Mouse (Mus musculus): ENCODE results near the gene Nr1h2. TPM values are rescaled to one million over a fixed set of nuclear protein-coding genes. Genes with fewer than 3 reads are reported as not detected.

Gene Nr1h2
- polyA plus RNA-seq, 1 experiment from 2014 or later = 48.5 TPM

GRCm38 (mm10) chr7:44589149-44589548 is 35.4 kb upstream of the Nr1h2 start:
- WGBS (ENCODE audit: insufficient replicate concordance) = 0% methylated on average over 27 of the region's 33 CpGs
- peaks cover 87% of the 10 kb centered on the region for H3K27me3 ChIP-seq (ENCODE audit: control insufficient read depth, insufficient read depth, low read length)
- ATAC-seq (replicated peaks; ENCODE audit: insufficient number of reproducible peaks, low FRiP score, low TSS enrichment) = peak; percentile 32; the same call in 1 of the 2 replicates
- no peak overlapping the region for H3K27ac ChIP-seq (ENCODE audit: low read depth, low read length)
- H3K4me2 ChIP-seq = peak overlapping the region; percentile 67
- peaks cover 9% of the 10 kb centered on the region for H3K4me1 ChIP-seq (ENCODE audit: control insufficient read depth, insufficient read depth, low read length)
- H3K4me3 ChIP-seq (ENCODE audit: low read depth, low read length) = peak overlapping the region; percentile 40
- H3K9ac ChIP-seq (ENCODE audit: low read depth, low read length) = no peak overlapping the region
- no peaks in the 10 kb centered on the region for H3K9me3 ChIP-seq (replicated peaks; ENCODE audit: control insufficient read depth, low read length)
- no peaks in the 10 kb centered on the region for H3K36me3 ChIP-seq (ENCODE audit: control insufficient read depth, insufficient read depth, low read length)

- H3K27me3 ChIP-seq (ENCODE audit: control insufficient read depth, insufficient read depth, low read length) = peaks cover 83% of the 10 kb centered on the region
- H3K9ac ChIP-seq (ENCODE audit: low read depth, low read length) = no peak overlapping the region
- no peak for ATAC-seq (replicated peaks; ENCODE audit: insufficient number of reproducible peaks, low FRiP score, low TSS enrichment)
- no peak overlapping the region for H3K27ac ChIP-seq (ENCODE audit: low read depth, low read length)
- no peaks in the 10 kb centered on the region for H3K9me3 ChIP-seq (replicated peaks; ENCODE audit: control insufficient read depth, low read length)
- H3K36me3 ChIP-seq (ENCODE audit: control insufficient read depth, insufficient read depth, low read length) = no peaks in the 10 kb centered on the region
- H3K4me3 ChIP-seq (ENCODE audit: low read depth, low read length) = peak overlapping the region; percentile 40
- peaks cover 9% of the 10 kb centered on the region for H3K4me1 ChIP-seq (ENCODE audit: control insufficient read depth, insufficient read depth, low read length)
- peak overlapping the region; percentile 67 for H3K4me2 ChIP-seq
- WGBS (ENCODE audit: insufficient replicate concordance) = 11% methylated on average over 12 of the region's 12 CpGs
Observed at GRCm38 (mm10) chr7:44588338-44588737, 34.6 kb upstream of the Nr1h2 start.

- Histone ChIP-seq H3K4me2 (no peak overlapping the region), H3K9me3 (replicated peaks; ENCODE audit: control insufficient read depth, low read length) (no peaks in the 10 kb centered on the region), H3K36me3 (ENCODE audit: control insufficient read depth, insufficient read depth, low read length) (no peaks in the 10 kb centered on the region), H3K4me3 (ENCODE audit: low read depth, low read length) (peak overlapping the region; percentile 28; the same call in 1 of the 2 replicates), H3K9ac (ENCODE audit: low read depth, low read length) (no peak overlapping the region), H3K27me3 (ENCODE audit: control insufficient read depth, insufficient read depth, low read length) (peaks cover 76% of the 10 kb centered on the region), H3K27ac (ENCODE audit: low read depth, low read length) (no peak overlapping the region), H3K4me1 (ENCODE audit: control insufficient read depth, insufficient read depth, low read length) (peaks cover 9% of the 10 kb centered on the region)
- 35% methylated on average over 6 of the region's 6 CpGs for WGBS (ENCODE audit: insufficient replicate concordance)
- no peak for ATAC-seq (replicated peaks; ENCODE audit: insufficient number of reproducible peaks, low FRiP score, low TSS enrichment)
Observed at GRCm38 (mm10) chr7:44587676-44588075, 33.9 kb upstream of the Nr1h2 start.

GRCm38 (mm10) chr7:44586930-44587329 is 33.2 kb upstream of the Nr1h2 start:
- Histone ChIP-seq H3K9me3 (replicated peaks; ENCODE audit: control insufficient read depth, low read length) (no peaks in the 10 kb centered on the region), H3K4me3 (ENCODE audit: low read depth, low read length) (peak overlapping the region; percentile 28), H3K36me3 (ENCODE audit: control insufficient read depth, insufficient read depth, low read length) (no peaks in the 10 kb centered on the region), H3K9ac (ENCODE audit: low read depth, low read length) (no peak overlapping the region), H3K27ac (ENCODE audit: low read depth, low read length) (no peak overlapping the region), H3K4me2 (peak overlapping the region; percentile 58), H3K27me3 (ENCODE audit: control insufficient read depth, insufficient read depth, low read length) (peaks cover 68% of the 10 kb centered on the region), H3K4me1 (ENCODE audit: control insufficient read depth, insufficient read depth, low read length) (peaks cover 9% of the 10 kb centered on the region)
- no peak for ATAC-seq (replicated peaks; ENCODE audit: insufficient number of reproducible peaks, low FRiP score, low TSS enrichment)
- 2% methylated on average over 18 of the region's 18 CpGs for WGBS (ENCODE audit: insufficient replicate concordance)

- Histone ChIP-seq H3K36me3 (ENCODE audit: control insufficient read depth, insufficient read depth, low read length) (no peaks in the 10 kb centered on the region), H3K4me3 (ENCODE audit: low read depth, low read length) (peak overlapping the region; percentile 28), H3K9me3 (replicated peaks; ENCODE audit: control insufficient read depth, low read length) (no peaks in the 10 kb centered on the region), H3K27me3 (ENCODE audit: control insufficient read depth, insufficient read depth, low read length) (peaks cover 64% of the 10 kb centered on the region), H3K9ac (ENCODE audit: low read depth, low read length) (no peak overlapping the region), H3K4me2 (peak overlapping the region; percentile 58), H3K4me1 (ENCODE audit: control insufficient read depth, insufficient read depth, low read length) (peaks cover 8% of the 10 kb centered on the region), H3K27ac (ENCODE audit: low read depth, low read length) (no peak overlapping the region)
- 16% methylated on average over 19 of the region's 19 CpGs for WGBS (ENCODE audit: insufficient replicate concordance)
- ATAC-seq (replicated peaks; ENCODE audit: insufficient number of reproducible peaks, low FRiP score, low TSS enrichment) = no peak
Observed at GRCm38 (mm10) chr7:44586518-44586917, 32.8 kb upstream of the Nr1h2 start.

GRCm38 (mm10) chr7:44585606-44586005 is 31.9 kb upstream of the Nr1h2 start:
- Histone ChIP-seq H3K4me2 (no peak overlapping the region), H3K27ac (ENCODE audit: low read depth, low read length) (no peak overlapping the region), H3K4me1 (ENCODE audit: control insufficient read depth, insufficient read depth, low read length) (no peaks in the 10 kb centered on the region; the same call in none of the 2 replicates), H3K4me3 (ENCODE audit: low read depth, low read length) (no peak overlapping the region), H3K27me3 (ENCODE audit: control insufficient read depth, insufficient read depth, low read length) (peaks cover 55% of the 10 kb centered on the region), H3K9ac (ENCODE audit: low read depth, low read length) (no peak overlapping the region), H3K9me3 (replicated peaks; ENCODE audit: control insufficient read depth, low read length) (no peaks in the 10 kb centered on the region), H3K36me3 (ENCODE audit: control insufficient read depth, insufficient read depth, low read length) (no peaks in the 10 kb centered on the region)
- WGBS (ENCODE audit: insufficient replicate concordance) = 77% methylated on average over 6 of the region's 6 CpGs
- ATAC-seq (replicated peaks; ENCODE audit: insufficient number of reproducible peaks, low FRiP score, low TSS enrichment) = no peak

GRCm38 (mm10) chr7:44584921-44585320 is 31.2 kb upstream of the Nr1h2 start:
- no peak overlapping the region for H3K9ac ChIP-seq (ENCODE audit: low read depth, low read length)
- H3K4me1 ChIP-seq (ENCODE audit: control insufficient read depth, insufficient read depth, low read length) = no peaks in the 10 kb centered on the region; the same call in none of the 2 replicates
- no peaks in the 10 kb centered on the region for H3K36me3 ChIP-seq (ENCODE audit: control insufficient read depth, insufficient read depth, low read length)
- no peak overlapping the region for H3K4me3 ChIP-seq (ENCODE audit: low read depth, low read length)
- no peak overlapping the region for H3K4me2 ChIP-seq
- H3K27me3 ChIP-seq (ENCODE audit: control insufficient read depth, insufficient read depth, low read length) = peaks cover 48% of the 10 kb centered on the region
- no peak for ATAC-seq (replicated peaks; ENCODE audit: insufficient number of reproducible peaks, low FRiP score, low TSS enrichment)
- H3K27ac ChIP-seq (ENCODE audit: low read depth, low read length) = no peak overlapping the region
- 78% methylated on average over 6 of the region's 6 CpGs for WGBS (ENCODE audit: insufficient replicate concordance)
- no peaks in the 10 kb centered on the region for H3K9me3 ChIP-seq (replicated peaks; ENCODE audit: control insufficient read depth, low read length)

- no peak overlapping the region for H3K9ac ChIP-seq (ENCODE audit: low read depth, low read length)
- ATAC-seq (replicated peaks; ENCODE audit: insufficient number of reproducible peaks, low FRiP score, low TSS enrichment) = no peak
- WGBS (ENCODE audit: insufficient replicate concordance) = 67% methylated on average over 4 of the region's 4 CpGs
- H3K4me3 ChIP-seq (ENCODE audit: low read depth, low read length) = no peak overlapping the region
- H3K27ac ChIP-seq (ENCODE audit: low read depth, low read length) = no peak overlapping the region
- H3K4me2 ChIP-seq = no peak overlapping the region
- H3K9me3 ChIP-seq (replicated peaks; ENCODE audit: control insufficient read depth, low read length) = no peaks in the 10 kb centered on the region
- no peaks in the 10 kb centered on the region for H3K36me3 ChIP-seq (ENCODE audit: control insufficient read depth, insufficient read depth, low read length)
- H3K4me1 ChIP-seq (ENCODE audit: control insufficient read depth, insufficient read depth, low read length) = no peaks in the 10 kb centered on the region; the same call in none of the 2 replicates
- peaks cover 43% of the 10 kb centered on the region for H3K27me3 ChIP-seq (ENCODE audit: control insufficient read depth, insufficient read depth, low read length)
Observed at GRCm38 (mm10) chr7:44584265-44584804, 30.6 kb upstream of the Nr1h2 start.

- Histone ChIP-seq H3K4me1 (ENCODE audit: control insufficient read depth, insufficient read depth, low read length) (no peaks in the 10 kb centered on the region), H3K9ac (ENCODE audit: low read depth, low read length) (no peak overlapping the region), H3K9me3 (replicated peaks; ENCODE audit: control insufficient read depth, low read length) (no peaks in the 10 kb centered on the region), H3K36me3 (ENCODE audit: control insufficient read depth, insufficient read depth, low read length) (no peaks in the 10 kb centered on the region), H3K27me3 (ENCODE audit: control insufficient read depth, insufficient read depth, low read length) (peaks cover 31% of the 10 kb centered on the region), H3K4me3 (ENCODE audit: low read depth, low read length) (no peak overlapping the region), H3K4me2 (no peak overlapping the region), H3K27ac (ENCODE audit: low read depth, low read length) (no peak overlapping the region)
- WGBS (ENCODE audit: insufficient replicate concordance) = 69% methylated on average over 1 of the region's 1 CpGs
- ATAC-seq (replicated peaks; ENCODE audit: insufficient number of reproducible peaks, low FRiP score, low TSS enrichment) = no peak
Observed at GRCm38 (mm10) chr7:44583146-44583545, 29.4 kb upstream of the Nr1h2 start.
